Mouse (Mus musculus) spleen, adult 2 months (tissue): ENCODE data around the gene Saa2.

Experiments
- CTCF ChIP-seq: fragments of 200-500 bp; IDR thresholded peaks from 2 replicates; pipeline ENCODE4 v1.5.1; 2011; ENCODE audit warnings: mild to moderate bottlenecking, inconsistent platforms; ENCODE audit not compliant: insufficient read depth, insufficient read length, insufficient replicate concordance; ENCODE audit errors: extremely low read depth
- POLR2A ChIP-seq: fragments of 200-500 bp; IDR thresholded peaks from 2 replicates; pipeline ENCODE4 v1.6.1; 2011; ENCODE audit warnings: low read depth, low read length, inconsistent platforms

- no peak for TF ChIP-seq CTCF
- TF ChIP-seq POLR2A, result no peak
These were observed 32.1 kb upstream of the Saa2 start for GRCm38 (mm10) chr7:46719526-46719925.
